Mouse (Mus musculus): ENCODE measurements around the gene Uba1y. TPM values are rescaled to one million over a fixed set of nuclear protein-coding genes. Genes with fewer than 3 reads are reported as not detected.
"Not testable (repeated sequence)": the region's sequence is repeated elsewhere in the genome, so short reads cannot be mapped to it uniquely, and the experiment has no call there.

Gene Uba1y
- total RNA-seq (2021), result not detected
- long read RNA-seq, experiment 1, result 0 reads
- long read RNA-seq, experiment 2, result 0 reads

- intact Hi-C loops (cut with DNase I), result no loop called here
- TF ChIP-seq CTCF (IDR thresholded peaks at IDR 0.05), result no peak
- DNase-seq, result no peak
- Histone ChIP-seq H3K4me3 (no peak within 1 kb of the TSS), H3K27ac (no peak within 1 kb of the TSS)
These were observed at the start of gene Uba1y for GRCm38 (mm10) chrY:818396-818795. Gene Uba1y, plus strand, starts transcription at chrY:818649.

- DNase-seq; intact Hi-C loops (cut with DNase I); H3K27ac ChIP-seq; H3K4me3 ChIP-seq: not testable (repeated sequence)
These were observed 21.1 kb upstream of the Uba1y start, which contains the start of gene Zfy1 for GRCm38 (mm10) chrY:797309-797708. Gene Zfy1, minus strand, starts transcription at chrY:797409.

GRCm38 (mm10) chrY:808991-809661 lies 9.3 kb upstream of the Uba1y start:
- DNase-seq, result peak; percentile 68

GRCm38 (mm10) chrY:872404-872803 lies 54.0 kb downstream of the Uba1y start:
- no peak for TF ChIP-seq CTCF (IDR thresholded peaks at IDR 0.05)
- H3K4me3 ChIP-seq, result no peak overlapping the region
- DNase-seq, result no peak
- intact Hi-C loops (cut with DNase I), result no loop called here
- no peak overlapping the region for H3K27ac ChIP-seq

More at GRCm38 (mm10) chrY:808991-809661, 9.3 kb upstream of the Uba1y start:
- Histone ChIP-seq H3K27ac (no peak overlapping the region), H3K4me3 (no peak overlapping the region)
- no peak for TF ChIP-seq CTCF (IDR thresholded peaks at IDR 0.05)
- intact Hi-C loops (cut with DNase I), result no loop called here

- no peak for DNase-seq
- intact Hi-C loops (cut with DNase I), result no loop called here
- Histone ChIP-seq H3K4me3 (no peak overlapping the region), H3K27ac (no peak overlapping the region)
- TF ChIP-seq CTCF (IDR thresholded peaks at IDR 0.05), result no peak
These were observed 54.6 kb downstream of the Uba1y start for GRCm38 (mm10) chrY:872855-873549.

Other genes starting within 250 kb of the Uba1y start
- gene Zfy1, start 21.2 kb upstream of the Uba1y start, total RNA-seq (2021), result not detected
- 10 to 100 TPM in 1 of 2 experiments, not detected in 1; 10.4 TPM for gene Kdm5d, start 79.1 kb downstream of the Uba1y start, total RNA-seq (2021)
- 10 to 100 TPM in 1 of 2 experiments, not detected in 1; 27.6 TPM for gene Eif2s3y, start 191.9 kb downstream of the Uba1y start, total RNA-seq (2021)